Mouse (Mus musculus): Measurements from ENCODE around the gene Zcchc17.

- TF ChIP-seq CTCF (IDR thresholded peaks at IDR 0.05; ENCODE audit: control insufficient read depth, insufficient read depth, insufficient replicate concordance, low read depth, low read length) (no peak), POLR2A (IDR thresholded peaks at IDR 0.05; ENCODE audit: control insufficient read depth, low read depth, low read length) (no peak)
Measured at GRCm38 (mm10) chr4:130295047-130295745, 64.5 kb downstream of the Zcchc17 start.
